Mouse (Mus musculus) gastrocnemius, postnatal 4 days (tissue): ENCODE measurements around the gene Pabpn1. TPM values are rescaled to one million over a fixed set of nuclear protein-coding genes. Genes with fewer than 3 reads are reported as not detected.

Experiments
- DNase-seq, 2 experiments: peaks; one replicate each; pipeline ENCODE4 v3.0.0; 2021 to 2022; ENCODE audit warnings: low spot score in 2 of 2, mixed read lengths in 2 of 2
- total RNA-seq, 2 experiments: library from RNA; stranded (reverse); gene quantifications; 2 replicates each; pipeline ENCODE4 v1.2.3; 2021

Pabpn1 gene
- total RNA-seq, 2 experiments from 2014 or later, result 120 to 149 TPM

DNA sequence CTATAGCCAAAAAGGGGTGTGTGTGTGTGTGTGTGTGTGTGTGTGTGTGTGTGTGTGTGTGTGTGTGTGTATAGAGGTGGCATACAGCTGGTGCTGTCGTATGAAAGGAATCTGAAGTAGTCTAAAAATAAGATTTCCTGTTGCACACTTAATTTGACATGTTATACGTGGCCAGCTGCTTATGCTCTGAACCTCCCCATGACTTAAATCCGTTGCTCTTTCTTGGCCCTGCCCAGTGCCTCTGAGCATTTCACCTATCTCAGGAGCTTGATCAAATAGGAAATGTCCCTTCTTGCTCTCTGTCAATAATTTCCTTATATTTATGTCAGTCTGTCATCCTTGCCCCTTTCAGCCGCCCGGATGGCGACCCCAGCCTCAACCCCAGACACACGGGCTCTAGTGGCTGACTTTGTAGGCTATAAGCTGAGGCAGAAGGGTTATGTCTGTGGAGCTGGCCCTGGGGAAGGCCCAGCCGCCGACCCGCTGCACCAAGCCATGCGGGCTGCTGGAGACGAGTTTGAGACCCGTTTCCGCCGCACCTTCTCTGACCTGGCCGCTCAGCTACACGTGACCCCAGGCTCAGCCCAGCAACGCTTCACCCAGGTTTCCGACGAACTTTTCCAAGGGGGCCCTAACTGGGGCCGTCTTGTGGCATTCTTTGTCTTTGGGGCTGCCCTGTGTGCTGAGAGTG, 8.1 kb upstream of the Pabpn1 start:
- no peak for DNase-seq

DNA sequence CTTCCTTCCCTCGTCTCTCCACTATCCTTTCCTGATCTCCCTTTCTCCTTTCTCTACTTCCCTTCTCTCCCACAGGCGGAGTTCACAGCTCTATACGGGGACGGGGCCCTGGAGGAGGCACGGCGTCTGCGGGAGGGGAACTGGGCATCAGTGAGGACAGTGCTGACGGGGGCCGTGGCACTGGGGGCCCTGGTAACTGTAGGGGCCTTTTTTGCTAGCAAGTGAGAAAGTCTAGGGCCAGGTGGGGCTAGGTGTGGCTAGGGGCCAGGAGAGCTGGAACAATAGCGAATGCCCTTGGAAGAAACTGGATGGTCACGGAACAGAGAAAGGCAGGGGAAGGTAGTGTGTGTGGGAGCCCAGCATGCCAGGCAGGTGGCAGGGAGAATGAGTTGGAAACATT, 7.0 kb upstream of the Pabpn1 start:
- DNase-seq, result no peak

DNA sequence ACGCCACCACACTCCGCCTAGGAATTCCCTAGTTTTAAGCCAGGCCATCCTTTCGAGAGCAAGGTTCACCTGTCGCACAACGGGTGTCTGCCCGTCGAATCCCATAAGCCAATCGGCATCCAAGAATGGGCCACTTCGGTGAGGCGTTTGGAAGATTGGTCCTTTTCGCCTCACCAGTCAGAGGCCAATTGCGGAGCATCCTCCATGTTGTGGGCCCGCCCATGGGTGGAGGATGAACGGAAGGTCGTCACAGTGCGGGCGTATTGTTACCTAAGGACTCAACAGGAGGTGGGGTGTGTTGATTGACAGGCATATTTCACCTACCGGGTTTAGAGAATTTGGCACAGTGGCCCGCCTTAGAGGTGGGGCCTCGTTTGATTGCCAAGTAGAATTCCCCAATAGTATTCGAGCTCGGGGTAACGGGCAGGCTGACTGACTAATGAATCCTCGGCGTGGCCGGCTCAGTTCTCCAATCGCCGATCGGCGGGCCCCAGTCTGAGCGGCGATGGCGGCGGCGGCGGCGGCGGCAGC, 1.4 kb downstream of the Pabpn1 start:
- peak; percentile 84 to 95 for DNase-seq

DNA sequence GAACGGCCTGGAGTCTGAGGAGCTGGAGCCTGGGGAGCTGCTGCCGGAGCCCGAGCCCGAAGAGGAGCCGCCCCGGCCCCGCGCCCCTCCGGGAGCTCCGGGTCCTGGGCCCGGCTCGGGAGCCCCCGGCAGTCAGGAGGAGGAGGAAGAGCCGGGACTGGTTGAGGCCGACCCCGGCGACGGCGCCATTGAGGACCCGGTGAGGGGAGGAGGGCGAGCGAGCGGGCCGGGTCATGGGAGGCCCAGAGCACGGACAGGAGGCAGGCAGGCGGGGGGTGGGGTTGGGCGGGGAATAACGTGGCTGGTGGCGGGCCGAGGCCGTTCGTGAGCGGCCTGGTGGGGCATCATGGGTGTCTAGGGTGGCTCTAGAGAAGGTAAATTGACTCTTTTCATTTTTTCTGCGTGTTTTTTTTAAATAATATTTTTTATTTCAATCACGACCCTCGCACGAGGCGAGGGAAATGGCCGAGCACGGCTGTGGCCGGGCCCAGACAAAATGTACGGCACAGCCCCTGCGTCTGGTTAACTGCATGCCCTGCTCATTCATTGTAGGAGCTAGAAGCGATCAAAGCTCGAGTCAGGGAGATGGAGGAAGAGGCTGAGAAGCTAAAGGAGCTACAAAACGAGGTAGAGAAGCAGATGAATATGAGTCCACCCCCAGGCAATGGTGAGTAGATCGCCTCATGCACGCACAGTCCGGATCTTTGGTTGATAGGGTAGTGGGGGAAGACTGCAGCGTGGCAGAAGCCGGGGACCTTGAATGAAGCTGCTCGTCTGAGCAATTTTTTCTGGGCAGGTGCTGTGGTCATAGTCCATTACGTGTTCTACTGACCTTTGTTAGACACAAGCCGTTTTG, 2.2 kb downstream of the Pabpn1 start:
- DNase-seq, result peak; percentile 54 to 73

DNA sequence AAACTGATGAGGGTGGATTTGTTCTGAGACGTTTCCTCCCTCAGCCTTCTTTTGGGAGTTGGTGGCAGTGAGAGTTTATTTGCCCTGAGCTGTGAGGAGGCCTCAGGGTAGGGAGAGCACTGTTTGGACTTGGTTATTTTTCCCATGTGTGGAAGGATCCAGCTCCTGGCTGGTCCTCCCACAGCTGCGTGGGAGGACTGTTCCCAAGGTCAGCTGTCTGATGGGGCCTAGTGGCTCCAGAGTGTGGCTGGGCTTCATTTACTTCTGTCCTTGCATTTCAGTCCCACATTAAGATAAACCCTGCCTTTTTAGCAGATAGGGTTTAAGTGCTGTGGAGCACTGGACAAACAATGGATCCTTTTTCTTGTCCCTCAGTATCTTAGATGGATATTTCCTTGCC, 5.1 kb downstream of the Pabpn1 start:
- no peak for DNase-seq

DNA sequence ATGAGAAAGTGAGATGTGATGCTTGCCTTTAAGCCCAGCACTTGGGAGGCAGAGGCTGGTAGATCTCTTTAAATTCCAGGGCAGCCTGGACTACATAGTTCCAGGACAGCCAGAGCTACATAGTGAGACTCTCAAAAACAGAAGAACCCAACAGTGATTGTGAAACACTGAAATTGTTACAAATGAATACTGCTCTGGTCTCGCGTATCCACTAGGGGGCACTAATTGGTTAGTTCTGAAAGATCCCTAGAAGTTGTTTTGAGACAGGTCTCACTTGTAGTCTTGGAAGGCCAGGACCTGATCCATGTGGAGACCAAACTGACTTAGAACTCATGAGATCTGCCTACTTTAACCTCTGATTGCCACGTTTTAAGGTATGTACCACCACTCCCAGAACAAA, 8.1 kb downstream of the Pabpn1 start:
- DNase-seq, result peak in 1 of 2 experiments; percentile 59

DNA sequence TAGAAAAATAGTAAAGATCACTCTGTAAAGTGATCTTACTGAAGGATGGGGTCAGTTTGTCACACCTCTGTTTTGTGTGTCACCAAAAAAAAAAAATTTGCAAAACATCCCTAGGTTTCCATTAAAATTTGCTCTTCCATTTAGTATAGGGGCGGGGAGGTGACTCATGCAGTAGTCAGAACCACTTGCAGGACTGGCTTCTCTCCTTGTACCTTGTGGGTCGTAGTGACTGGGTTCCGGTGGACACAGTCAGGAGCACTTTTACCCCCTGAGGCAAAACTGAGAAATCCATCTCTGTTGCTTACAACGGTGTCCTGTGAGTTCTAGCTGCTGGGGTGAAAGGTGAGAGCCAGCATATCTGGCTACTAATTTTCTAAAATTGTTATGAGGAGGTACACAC, 11.3 kb downstream of the Pabpn1 start:
- DNase-seq, result no peak

DNA sequence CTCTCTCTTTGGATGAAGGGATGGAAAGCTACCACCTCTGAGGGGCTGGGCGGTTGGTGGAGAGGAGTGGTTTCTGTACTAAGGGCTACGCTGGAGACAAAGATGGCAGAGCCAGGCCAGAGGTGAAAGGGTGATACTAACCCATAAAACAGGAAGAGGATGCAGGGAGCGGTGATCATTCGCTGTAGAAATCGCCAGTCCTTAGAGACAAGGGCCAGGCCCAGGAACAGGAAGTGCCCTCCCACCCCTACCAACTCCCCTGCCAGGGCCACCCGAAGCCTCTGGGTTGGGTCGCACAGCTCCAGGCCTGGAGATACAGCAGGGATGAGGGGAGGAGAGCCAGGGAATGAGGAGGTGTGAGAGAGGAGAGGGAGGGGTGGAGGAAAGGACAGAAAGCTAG, 16.4 kb downstream of the Pabpn1 start:
- DNase-seq, result no peak

DNA sequence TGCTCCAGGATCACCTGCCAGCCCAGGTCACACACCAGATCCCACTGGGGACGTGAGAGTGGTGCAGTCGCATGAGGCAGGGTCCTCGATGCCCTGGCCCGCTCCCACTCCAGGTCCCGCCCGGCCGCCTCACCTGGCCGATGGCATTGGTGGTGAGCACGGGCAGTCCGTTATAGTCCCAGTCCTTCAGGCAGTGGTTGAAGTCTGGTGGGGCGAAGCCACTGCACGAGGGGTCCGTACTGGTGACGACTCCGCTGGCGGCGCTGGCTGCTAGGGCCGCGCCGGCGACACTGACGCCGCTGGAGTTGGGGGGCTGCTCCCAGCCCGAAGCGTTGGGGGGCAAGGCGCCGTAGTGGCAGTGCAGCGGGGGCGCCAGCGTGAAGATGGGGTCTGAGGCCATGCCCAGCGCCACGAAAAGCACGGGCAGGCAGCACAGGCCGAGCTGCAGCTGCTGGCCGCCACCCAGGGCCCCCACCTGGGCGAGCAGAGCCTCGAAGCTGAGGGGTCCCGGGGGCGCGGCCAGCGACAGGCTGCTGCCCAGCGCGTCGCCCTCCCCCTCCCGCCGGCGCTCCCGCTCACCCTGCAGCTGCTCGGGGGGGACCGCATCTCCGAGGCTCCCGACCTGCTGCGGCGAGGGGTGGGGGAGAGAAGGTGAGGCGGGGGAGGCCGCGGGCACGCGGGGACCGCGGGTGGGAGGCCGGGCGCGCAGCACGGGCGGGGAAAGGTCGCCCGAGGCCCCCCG, 20.0 kb downstream of the Pabpn1 start:
- peak in 1 of 2 experiments; percentile 36 for DNase-seq

DNA sequence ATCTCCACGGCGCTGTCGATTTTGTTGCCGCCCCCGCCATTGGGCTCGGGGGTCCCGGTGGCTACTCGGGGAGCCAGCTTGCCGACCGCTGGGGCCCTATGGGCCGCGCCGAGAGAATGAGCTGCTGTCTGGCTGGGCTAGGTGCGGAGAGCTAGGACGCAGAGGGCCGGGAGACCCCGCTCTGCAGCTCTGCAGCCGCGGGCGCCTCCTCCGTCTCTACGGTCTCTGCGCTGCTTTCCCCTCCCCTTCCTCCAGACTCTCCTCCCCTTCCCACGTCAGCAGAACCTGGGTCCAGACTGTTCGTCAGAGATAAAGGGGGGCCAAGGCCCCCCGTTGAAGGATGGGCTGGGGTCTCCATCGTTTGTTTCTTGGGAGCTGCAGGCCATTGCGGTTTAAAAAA, 20.6 kb downstream of the Pabpn1 start, which contains the start of gene Slc22a17:
Gene Slc22a17, minus strand, starts transcription at position 247 of the 400 bp plus-strand sequence.
- DNase-seq, result peak; percentile 68 to 73

DNA sequence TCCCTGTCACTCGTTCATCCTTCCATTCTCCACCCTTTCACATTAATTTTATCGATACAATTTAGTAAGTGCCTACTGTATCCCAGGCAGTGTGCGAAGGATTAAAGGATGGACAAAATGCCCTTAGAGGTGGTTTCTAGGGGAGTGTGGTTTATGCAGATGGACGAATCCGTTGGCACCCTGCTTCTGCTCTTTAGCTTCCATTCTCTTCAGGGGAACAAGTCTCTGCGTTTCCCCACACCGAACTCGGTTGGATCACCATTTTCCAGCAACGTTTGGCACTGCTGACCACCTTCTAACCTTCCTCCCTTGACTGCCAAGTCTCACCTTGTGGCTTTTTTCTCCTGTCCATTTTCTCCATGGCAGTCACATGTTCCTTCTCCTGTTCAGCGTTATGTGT, 21.0 kb downstream of the Pabpn1 start:
- DNase-seq, result no peak

DNA sequence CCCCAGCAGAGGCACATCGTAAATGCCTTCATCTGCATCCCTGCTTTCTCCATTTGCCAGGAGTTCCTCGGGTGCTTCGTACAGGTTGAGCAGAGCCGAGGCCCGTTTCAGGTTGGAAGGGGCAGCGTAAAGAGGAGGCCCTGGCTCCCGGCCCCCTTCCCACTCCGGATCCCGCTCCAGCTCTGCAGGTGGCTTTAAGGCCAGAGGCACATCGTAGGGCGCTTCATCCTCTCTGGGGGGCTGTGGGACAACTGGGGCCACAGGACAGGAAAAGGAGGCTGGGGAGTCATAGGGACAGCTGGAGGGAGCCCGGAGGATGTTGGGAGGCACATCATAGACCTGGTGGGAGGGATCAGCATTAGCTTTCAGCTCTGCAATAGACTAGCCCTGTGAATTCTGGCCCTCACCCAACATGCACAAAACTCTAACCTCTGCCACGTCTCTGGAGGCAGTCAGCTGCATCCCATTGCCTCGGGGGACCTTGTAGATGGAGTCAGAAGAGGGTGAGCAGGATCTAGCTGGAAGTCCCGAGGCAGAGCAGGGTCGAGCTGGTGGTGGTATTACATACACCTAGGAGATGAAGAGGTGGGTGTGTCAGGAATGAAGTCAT, 27.9 kb downstream of the Pabpn1 start:
- DNase-seq, result no peak

DNA sequence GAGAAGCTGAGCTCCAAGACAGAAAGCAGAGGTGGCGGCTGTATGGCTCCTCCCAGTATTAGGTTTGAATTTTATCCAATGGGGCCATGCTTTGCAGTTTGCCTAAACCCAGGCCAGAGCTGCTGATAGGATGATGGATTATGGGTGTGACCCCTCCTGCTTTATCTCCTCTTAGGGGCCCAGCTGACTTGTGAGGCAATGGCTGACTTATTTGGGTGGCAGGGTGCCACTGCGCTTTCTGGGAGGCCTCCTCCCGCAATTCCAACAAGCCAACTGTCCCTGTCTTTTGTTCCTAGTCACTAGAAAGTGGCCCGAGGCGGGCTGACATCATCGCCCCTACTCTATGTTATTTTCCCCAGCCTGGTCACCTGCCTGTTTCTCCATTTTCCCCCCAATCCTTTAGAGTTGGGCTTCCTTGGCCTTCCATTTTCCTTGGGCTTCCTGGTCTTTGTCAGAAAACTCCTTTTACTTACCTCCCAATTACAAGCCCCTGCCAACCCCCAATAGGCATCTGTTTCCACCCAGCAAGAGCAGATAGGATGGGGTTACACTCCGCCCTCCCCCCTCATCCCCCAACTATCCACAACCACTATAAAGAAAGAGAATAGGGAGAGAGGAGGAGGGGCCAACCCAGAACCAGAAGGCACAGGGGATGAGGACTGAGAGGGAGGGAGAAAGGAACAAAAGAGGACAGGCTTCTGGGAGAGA, 32.5 kb downstream of the Pabpn1 start:
- peak in 1 of 2 experiments; percentile 69 for DNase-seq

DNA sequence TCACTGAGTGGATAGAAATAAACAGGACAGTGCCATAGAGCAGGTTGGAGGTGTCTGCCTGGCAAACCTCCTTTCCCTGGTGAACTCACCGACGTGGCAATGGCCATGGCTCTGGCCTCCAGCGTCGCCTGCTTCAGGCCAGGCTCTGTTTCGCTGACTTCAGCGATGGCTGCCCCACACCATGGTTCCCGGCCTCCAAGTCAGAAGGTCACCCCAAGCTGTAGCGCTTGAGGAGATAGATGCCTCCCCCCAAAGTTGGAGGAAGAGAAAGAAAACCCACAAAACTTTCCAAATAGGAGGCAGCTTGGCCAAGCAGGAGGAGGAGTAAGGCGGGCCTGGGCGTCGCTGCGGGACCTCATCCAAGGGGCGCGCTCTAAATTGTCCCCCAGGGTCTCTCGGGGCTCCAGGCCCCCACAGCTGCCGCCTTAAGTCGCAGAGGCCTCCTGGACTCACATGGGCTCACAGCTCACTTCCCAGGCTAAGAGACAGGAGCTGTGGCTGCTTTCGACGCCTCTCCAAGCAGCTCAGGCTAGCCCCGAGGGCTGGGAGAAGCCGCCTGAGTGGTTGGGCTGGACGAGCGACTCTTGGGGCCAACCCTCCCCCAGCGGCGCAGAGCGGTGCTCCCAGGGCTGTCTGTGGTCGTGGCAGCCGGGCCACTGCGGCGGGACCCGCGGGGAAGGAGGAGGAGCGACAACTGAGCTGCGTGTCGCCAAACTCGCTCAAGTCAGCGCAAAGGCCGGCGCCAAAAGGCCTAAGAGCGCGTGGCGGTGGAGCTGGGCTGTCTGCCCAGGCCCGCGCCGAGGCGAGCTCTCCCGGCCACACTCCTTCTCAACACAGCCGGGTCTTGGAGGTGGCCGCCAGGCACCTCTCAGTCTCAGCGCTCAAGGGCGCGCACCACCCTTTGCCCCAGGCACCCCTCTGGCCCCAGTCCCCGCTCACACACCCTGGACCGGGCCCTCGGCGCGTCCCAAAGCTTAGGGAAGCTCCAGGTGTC, 33.3 kb downstream of the Pabpn1 start, which contains the start of gene Efs:
Gene Efs, minus strand, starts transcription at position 778 of the 994 bp plus-strand sequence.
- peak; percentile 60 to 83 for DNase-seq

DNA sequence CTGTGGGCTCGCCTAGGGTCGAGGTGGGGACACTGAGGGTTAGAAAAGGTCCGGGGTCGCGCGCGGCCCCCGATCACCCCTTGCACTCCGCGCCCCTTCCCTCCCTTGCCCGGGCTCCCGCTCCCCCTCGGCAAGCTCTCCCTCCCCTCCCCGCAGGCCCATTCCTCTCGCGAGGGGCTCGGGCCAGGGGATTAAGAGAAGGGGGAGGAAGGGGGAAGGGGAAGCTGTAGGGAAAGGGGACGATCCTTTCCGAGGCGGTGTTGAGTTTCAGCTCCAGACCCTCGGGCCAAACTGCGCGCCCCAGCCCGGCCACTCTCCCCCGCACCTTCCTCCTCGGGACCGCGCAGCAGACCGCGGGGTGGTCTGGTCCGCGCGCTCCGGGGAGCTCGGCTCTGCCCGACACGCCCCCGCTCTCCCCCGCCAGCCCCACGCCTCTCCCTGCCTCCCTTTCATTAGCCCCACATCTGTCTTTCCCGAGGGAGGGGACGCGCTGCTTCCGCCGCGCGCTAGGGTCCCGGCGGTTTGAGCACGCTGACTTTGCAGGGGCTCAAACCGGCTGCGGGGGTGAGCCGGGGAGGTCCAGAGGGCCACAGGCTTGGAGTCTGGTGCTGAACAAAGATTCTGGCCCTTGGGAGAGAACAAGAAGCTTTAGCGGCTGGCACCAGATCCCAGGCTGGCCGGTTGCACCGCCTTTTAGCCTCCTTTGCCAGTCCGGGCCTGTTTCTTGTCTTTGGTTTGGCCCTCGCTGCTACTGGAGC, 34.3 kb downstream of the Pabpn1 start:
- peak; percentile 82 to 85 for DNase-seq

DNA sequence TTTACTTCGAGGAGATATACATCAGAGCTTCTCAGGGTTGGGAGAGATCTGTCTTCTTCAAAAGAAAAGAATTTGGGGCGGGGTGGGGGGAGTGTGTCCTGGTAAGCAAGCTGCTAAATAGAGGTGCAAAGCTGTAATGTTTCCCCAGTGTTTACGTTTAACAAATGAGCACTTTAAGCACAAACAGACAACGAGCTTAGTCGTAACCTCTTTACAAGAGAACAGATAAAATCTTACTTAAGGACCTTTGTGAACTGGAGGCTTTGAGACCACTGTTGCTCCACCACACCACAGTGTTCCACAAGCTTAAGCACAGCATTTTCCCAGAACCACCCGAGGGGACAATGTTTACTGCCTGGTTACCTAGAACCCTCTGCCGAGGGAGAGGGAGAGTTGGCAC, 35.0 kb downstream of the Pabpn1 start:
- no peak for DNase-seq

DNA sequence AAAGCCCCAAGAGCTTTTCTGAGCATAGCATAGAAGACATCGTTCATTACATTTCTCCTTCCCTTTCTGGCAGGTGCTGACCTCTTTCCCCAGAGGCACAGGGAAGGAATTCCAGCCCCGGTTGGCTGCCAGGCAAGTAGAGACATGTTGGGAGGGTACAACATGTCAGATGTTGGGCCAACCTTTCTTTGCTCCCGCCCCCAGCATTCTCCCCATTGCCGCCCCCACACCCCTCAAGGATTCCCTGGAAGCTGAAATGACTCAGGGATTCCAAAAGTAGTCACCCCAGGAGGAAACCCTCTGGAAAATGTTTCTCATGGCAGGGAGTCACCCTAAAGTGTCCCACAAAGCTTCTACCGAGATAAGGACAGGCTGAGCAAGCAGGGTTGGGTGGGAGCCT, 37.5 kb downstream of the Pabpn1 start:
- no peak for DNase-seq

DNA sequence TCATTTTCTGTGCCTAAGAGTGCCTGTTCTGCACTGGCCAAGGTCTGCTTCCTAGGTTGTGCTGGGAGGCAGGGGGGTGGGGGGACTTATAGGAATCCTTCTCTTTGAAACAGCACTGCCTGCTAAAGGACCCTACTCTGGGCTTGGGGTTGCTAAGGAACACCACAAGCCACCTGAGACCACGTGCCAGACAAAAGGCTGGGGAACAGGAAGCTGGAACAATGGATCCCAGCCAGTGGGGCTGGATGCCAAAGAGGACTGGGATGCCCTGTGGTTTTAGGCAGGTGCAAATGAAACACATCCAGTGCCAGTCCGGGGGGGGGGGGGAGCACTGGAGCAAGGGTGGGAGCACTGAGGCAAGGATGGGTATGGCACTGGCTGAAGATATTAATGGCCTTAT, 38.1 kb downstream of the Pabpn1 start:
- no peak for DNase-seq
